Mouse (Mus musculus) CH12.LX (cell line): Measurements from ENCODE around the gene Hist1h3c. TPM values are rescaled to one million over a fixed set of nuclear protein-coding genes. Genes with fewer than 3 reads are reported as not detected.

Experiments
- DNase-seq: peaks from one replicate; pipeline ENCODE4 v3.0.0-alpha.2; 2013; ENCODE audit errors: extremely low read depth
- H3K27ac ChIP-seq: 2 replicates; pipeline ENCODE4 v1.5.1; 2012; ENCODE audit warnings: low read depth, mild to moderate bottlenecking, control low read depth, moderate library complexity; ENCODE audit not compliant: insufficient read depth
- H3K27me3 ChIP-seq: replicated peaks from 2 replicates; pipeline ENCODE3; 2012; ENCODE audit warnings: inconsistent platforms
- H3K36me3 ChIP-seq, 2 experiments: replicated peaks in 1 of 2; 2 replicates each; pipeline versions ENCODE3 to v1.6.1; 2012; ENCODE audit warnings: inconsistent platforms in 1 of 2, low read length in 1 of 2, mild to moderate bottlenecking in 1 of 2, mixed read lengths in 1 of 2, moderate library complexity in 1 of 2; ENCODE audit not compliant: control insufficient read depth in 1 of 2, insufficient read depth in 1 of 2
- H3K4me1 ChIP-seq, 2 experiments: 2 replicates each; pipeline ENCODE4 v1.6.1; 2012; ENCODE audit warnings: inconsistent platforms in 1 of 2, moderate library complexity in 1 of 2; ENCODE audit not compliant: insufficient read depth in 2 of 2, control insufficient read depth in 1 of 2
- H3K4me2 ChIP-seq: 2 replicates; pipeline ENCODE4 v1.6.1; 2012; ENCODE audit warnings: low read depth, mild to moderate bottlenecking, control low read depth; ENCODE audit not compliant: poor library complexity, insufficient read depth, severe bottlenecking
- H3K4me3 ChIP-seq, 3 experiments: fragments of 150-350 bp in 1 of 3; sonication (generic) in 1 of 3; replicated peaks in 1 of 3; 2 replicates each; pipeline versions ENCODE3 to v1.5.1; 2011 to 2012; ENCODE audit warnings: low read depth in 2 of 3, low read length in 2 of 3, mild to moderate bottlenecking in 2 of 3, moderate library complexity in 2 of 3, control low read depth in 1 of 3, improper control_type of control experiment in 1 of 3, inconsistent platforms in 1 of 3, mixed read lengths in 1 of 3; ENCODE audit not compliant: poor library complexity in 1 of 3
- H3K79me2 ChIP-seq: replicated peaks from 2 replicates; pipeline ENCODE4 v1.6.1; 2012; ENCODE audit warnings: mild to moderate bottlenecking, moderate library complexity; ENCODE audit not compliant: control insufficient read depth, poor library complexity, insufficient read depth, severe bottlenecking; ENCODE audit errors: extremely low read depth
- H3K9ac ChIP-seq: 2 replicates; pipeline ENCODE4 v1.6.1; 2012; ENCODE audit warnings: low read depth, mild to moderate bottlenecking, control low read depth, moderate library complexity; ENCODE audit not compliant: insufficient read depth
- H3K9me3 ChIP-seq: replicated peaks from 2 replicates; pipeline ENCODE3; 2012; ENCODE audit warnings: low read length, inconsistent platforms, mixed read lengths
- CHD1 ChIP-seq: IDR thresholded peaks from 2 replicates; pipeline ENCODE4 v1.6.1; 2012; ENCODE audit warnings: low read depth, low read length, improper control_type of control experiment, inconsistent platforms
- CHD2 ChIP-seq: IDR thresholded peaks from 2 replicates; pipeline ENCODE4 v1.6.1; 2011; ENCODE audit warnings: low read length, improper control_type of control experiment
- CTCF ChIP-seq, 2 experiments: IDR thresholded peaks in 1 of 2; conservative IDR thresholded peaks in 1 of 2; 2 replicates each; pipeline ENCODE4 v1.5.1; 2011 to 2012; ENCODE audit warnings: low read depth in 2 of 2, low read length in 2 of 2, improper control_type of control experiment in 1 of 2, inconsistent platforms in 1 of 2, mild to moderate bottlenecking in 1 of 2, moderate library complexity in 1 of 2
- ELF1 ChIP-seq: IDR thresholded peaks from 2 replicates; pipeline ENCODE4 v1.6.1; 2014; ENCODE audit warnings: low read depth, mild to moderate bottlenecking, inconsistent platforms, low read length, improper control_type of control experiment
- HCFC1 ChIP-seq: IDR thresholded peaks from 2 replicates; pipeline ENCODE4 v1.6.1; 2012; ENCODE audit warnings: low read depth, mild to moderate bottlenecking, inconsistent platforms, low read length, improper control_type of control experiment
- JUN ChIP-seq: IDR thresholded peaks from 2 replicates; pipeline ENCODE4 v1.6.1; 2011; ENCODE audit warnings: low read depth, mild to moderate bottlenecking, low read length, improper control_type of control experiment, moderate library complexity; ENCODE audit not compliant: insufficient read depth
- KAT2A ChIP-seq: IDR thresholded peaks from 2 replicates; pipeline ENCODE4 v1.6.1; 2012; ENCODE audit warnings: low read length, improper control_type of control experiment, inconsistent platforms; ENCODE audit not compliant: insufficient replicate concordance
- MAFK ChIP-seq: IDR thresholded peaks from 2 replicates; pipeline ENCODE4 v1.6.1; 2011; ENCODE audit warnings: low read length, improper control_type of control experiment; ENCODE audit not compliant: insufficient replicate concordance
- MAX ChIP-seq: IDR thresholded peaks from 2 replicates; pipeline ENCODE4 v1.6.1; 2011; ENCODE audit warnings: low read length, improper control_type of control experiment
- MXI1 ChIP-seq: IDR thresholded peaks from 2 replicates; pipeline ENCODE4 v1.6.1; 2011; ENCODE audit warnings: mild to moderate bottlenecking, low read depth, low read length, improper control_type of control experiment
- PAX5 ChIP-seq: IDR thresholded peaks from 2 replicates; pipeline ENCODE4 v1.6.1; 2012; ENCODE audit warnings: low read length, inconsistent platforms, mixed read lengths
- SMC3 ChIP-seq: IDR thresholded peaks from 2 replicates; pipeline ENCODE4 v1.6.1; 2011; ENCODE audit warnings: low read depth, low read length, improper control_type of control experiment
- TBP ChIP-seq: conservative IDR thresholded peaks from 2 replicates; pipeline ENCODE4 v1.6.1; 2011; ENCODE audit warnings: low read depth, low read length, improper control_type of control experiment
- ZKSCAN1 ChIP-seq: IDR thresholded peaks from 2 replicates; pipeline ENCODE4 v1.6.1; 2012; ENCODE audit warnings: low read depth, inconsistent platforms, low read length, improper control_type of control experiment, borderline replicate concordance
- dilution Hi-C: fragments of 300-500 bp; cut with MboI; formaldehyde crosslinking; loops from 2 replicates; pipeline ENCODE4 v1.14.3; 2020; ENCODE audit warnings: low sequenced_read_pairs; ENCODE audit not compliant: extremely low pct_unique_long_range_greater_than_20kb, extremely low pct_ligation_motif_present
- in situ Hi-C: fragments of 300-500 bp; cut with MboI; formaldehyde crosslinking; loops from 3 replicates; pipeline ENCODE4 v1.14.3; 2019; ENCODE audit warnings: low sequenced_read_pairs, low pct_ligation_motif_present, low pct_unique_long_range_greater_than_20kb, mixed read lengths
- polyA plus RNA-seq: library from polyadenylated mRNA; unstranded; fragments of >175 nt; gene quantifications from 2 replicates; pipeline ENCODE4 v1.2.1, GENCODE M21; 2012; ENCODE audit warnings: low read depth; ENCODE audit not compliant: insufficient read length
- total RNA-seq, 2 experiments: library from RNA; depleted of rRNA; stranded (reverse); fragments of 300-350 nt in 1 of 2; fragments of >200 nt in 1 of 2; gene quantifications; 2 replicates each; pipeline ENCODE4 v1.2.3; 2012 to 2014

Gene Hist1h3c
- total and polyA plus RNA-seq, 3 experiments, result 7.3 to 1,847 (median 73.1) TPM

DNA sequence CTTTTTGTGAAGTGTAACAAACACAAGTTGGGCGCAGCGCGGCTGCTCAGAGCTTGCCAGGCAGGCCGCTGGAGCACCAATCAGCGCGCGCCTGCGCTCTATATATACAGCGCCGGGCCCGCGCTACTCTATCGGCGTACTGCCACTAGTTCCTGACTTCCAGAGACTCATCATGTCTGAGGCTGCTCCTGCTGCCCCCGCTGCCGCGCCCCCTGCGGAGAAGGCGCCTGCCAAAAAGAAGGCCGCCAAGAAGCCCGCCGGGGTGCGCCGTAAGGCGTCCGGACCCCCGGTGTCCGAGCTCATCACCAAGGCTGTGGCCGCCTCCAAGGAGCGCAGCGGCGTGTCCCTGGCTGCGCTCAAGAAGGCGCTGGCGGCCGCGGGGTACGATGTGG lies 6.7 kb downstream of the Hist1h3c start, which contains the start of gene Hist1h1c (continued):
- TF ChIP-seq HCFC1, result peak; percentile 64; the same call in 1 of the 2 replicates
- TF ChIP-seq SMC3, result no peak
- no peak; the same call in 1 of the 2 replicates for TF ChIP-seq MXI1

GRCm38 (mm10) chr13:23738041-23738440 lies 7.4 kb downstream of the Hist1h3c start:
- in situ Hi-C loops, result loop anchor here (5.0 kb wide), 1 partner anchor 36 kb away; no protein-coding TSS in a partner anchor
- H3K9ac ChIP-seq, result peak overlapping the region; percentile 66
- no peak overlapping the region for H3K27ac ChIP-seq
- H3K27me3 ChIP-seq, result no peaks in the 10 kb centered on the region
- no peaks in the 10 kb centered on the region for H3K79me2 ChIP-seq
- no peak for TF ChIP-seq MXI1
- peak; percentile 69 for TF ChIP-seq CHD2
- TF ChIP-seq CHD1, result 0 out of 2 replicates have a peak, but pooled peaks have one; percentile 25
- no peak for TF ChIP-seq MAFK
- H3K4me2 ChIP-seq, result peak overlapping the region; percentile 61; the same call in 1 of the 2 replicates
- DNase-seq, result no peak
- no peaks in the 10 kb centered on the region for H3K9me3 ChIP-seq
- peak overlapping the region in 1 of 3 experiments; percentile 12 for H3K4me3 ChIP-seq
- H3K36me3 ChIP-seq, result no peaks in the 10 kb centered on the region
- dilution Hi-C loops, result no loop called here
- peaks cover under 1 to 22% of the 10 kb centered on the region in 2 experiments; a peak in 3 of 4 replicates for H3K4me1 ChIP-seq

DNA sequence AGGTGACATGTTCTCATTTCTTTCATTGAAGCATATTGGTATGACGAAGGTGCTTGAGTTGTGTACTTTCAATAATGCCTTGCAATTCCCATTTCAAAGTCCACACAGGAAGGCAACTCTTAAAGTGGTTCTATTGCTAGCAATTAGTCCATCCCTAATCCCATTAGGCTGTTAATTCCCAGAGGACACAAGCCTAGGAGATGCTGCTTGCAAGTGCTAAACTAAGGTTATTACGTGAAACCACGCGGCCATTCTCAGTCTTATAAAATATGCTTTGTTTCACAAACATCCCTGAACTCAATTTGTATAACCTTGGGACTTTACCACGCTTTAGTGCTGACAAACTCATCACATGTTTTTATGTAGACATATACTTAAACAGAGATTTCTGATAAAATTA lies 8.3 kb downstream of the Hist1h3c start:
- Histone ChIP-seq H3K9me3 (no peaks in the 10 kb centered on the region), H3K4me1 (peaks cover 0 to 12% of the 10 kb centered on the region in 2 experiments; a peak in 2 of 4 replicates), H3K4me3 (no peak overlapping the region)
- in situ Hi-C loops, result loop anchor here (5.0 kb wide), 1 partner anchor 35 kb away; no protein-coding TSS in a partner anchor
- TF ChIP-seq SMC3 (no peak), TBP (no peak), CTCF (conservative IDR thresholded peaks at IDR 0.05 in 1 of 2, IDR thresholded peaks at IDR 0.05 in 1 of 2; ENCODE audit: low read depth in 2 of 2, low read length in 2 of 2) (no peak), PAX5 (no peak), MAFK (no peak), KAT2A (no peak), JUN (no peak), ZKSCAN1 (no peak), ELF1 (no peak), MAX (no peak)
- TF ChIP-seq, all 38 proteins: peak for 0
- H3K27me3 ChIP-seq, result no peaks in the 10 kb centered on the region
- no peak for DNase-seq
- H3K27ac ChIP-seq, result no peak overlapping the region
- dilution Hi-C loops, result no loop called here
- no peaks in the 10 kb centered on the region for H3K79me2 ChIP-seq
- no peak overlapping the region for H3K9ac ChIP-seq
- H3K36me3 ChIP-seq, result no peaks in the 10 kb centered on the region
- H3K4me2 ChIP-seq, result no peak overlapping the region
